Mouse (Mus musculus): ENCODE data around the gene Xrn2.

GRCm38 (mm10) chr2:147085937-147086336 lies 73.1 kb downstream of the Xrn2 start:
- no peak for TF ChIP-seq POLR2A (IDR thresholded peaks at IDR 0.05; ENCODE audit: low read depth, low read length)
- no peak for TF ChIP-seq CTCF (IDR thresholded peaks at IDR 0.05; ENCODE audit: extremely low read depth, insufficient read depth, insufficient read length, insufficient replicate concordance)
